Mouse (Mus musculus) liver, adult (tissue): ENCODE data around the gene Ptn.

ENCODE experiments used
- GATA4 ChIP-seq: IDR thresholded peaks from 2 replicates; pipeline ENCODE4 v1.6.1; 2014; ENCODE audit warnings: mild to moderate bottlenecking, low read length; ENCODE audit not compliant: insufficient replicate concordance

Gene Ptn

DNA sequence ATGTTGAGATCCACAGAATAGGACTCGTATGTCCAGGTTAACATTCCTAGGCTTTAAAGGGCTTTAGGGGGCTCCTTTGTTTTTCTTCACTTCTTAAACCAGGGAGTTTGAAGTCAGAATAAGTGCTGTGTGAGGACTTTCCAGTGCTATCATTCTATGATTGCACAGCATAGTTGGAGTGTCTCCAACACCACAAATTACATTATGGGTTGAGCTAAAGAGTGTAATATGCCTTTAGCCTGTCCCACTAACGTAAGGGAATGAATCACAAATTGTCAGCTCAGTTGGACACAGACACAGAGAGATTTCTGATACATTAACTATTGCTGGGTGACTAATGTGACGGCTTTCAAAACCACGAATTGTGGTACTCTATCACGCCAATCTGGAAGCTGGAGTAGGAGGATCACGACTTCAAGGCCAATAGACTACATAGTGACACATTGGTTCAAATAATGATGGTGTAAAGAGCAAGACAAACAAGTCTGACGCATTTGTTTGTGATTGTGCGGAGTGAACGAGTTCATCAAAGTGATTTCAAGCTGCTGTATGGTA lies 20.4 kb upstream of the Ptn start:
- TF ChIP-seq GATA4: no peak

DNA sequence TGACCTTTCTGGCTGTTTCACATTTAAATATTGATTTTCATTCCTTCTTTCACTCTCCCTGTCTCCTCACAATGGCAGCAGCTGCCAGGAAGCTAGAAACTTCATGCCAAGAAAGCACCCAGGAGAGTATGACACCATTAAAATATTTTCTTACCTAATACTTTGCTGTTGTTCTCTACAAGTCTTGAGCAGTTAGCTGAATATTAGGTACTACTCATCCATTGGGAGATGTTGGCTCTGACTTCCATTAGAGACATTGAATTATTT lies 9.7 kb upstream of the Ptn start:
- no peak for TF ChIP-seq GATA4

DNA sequence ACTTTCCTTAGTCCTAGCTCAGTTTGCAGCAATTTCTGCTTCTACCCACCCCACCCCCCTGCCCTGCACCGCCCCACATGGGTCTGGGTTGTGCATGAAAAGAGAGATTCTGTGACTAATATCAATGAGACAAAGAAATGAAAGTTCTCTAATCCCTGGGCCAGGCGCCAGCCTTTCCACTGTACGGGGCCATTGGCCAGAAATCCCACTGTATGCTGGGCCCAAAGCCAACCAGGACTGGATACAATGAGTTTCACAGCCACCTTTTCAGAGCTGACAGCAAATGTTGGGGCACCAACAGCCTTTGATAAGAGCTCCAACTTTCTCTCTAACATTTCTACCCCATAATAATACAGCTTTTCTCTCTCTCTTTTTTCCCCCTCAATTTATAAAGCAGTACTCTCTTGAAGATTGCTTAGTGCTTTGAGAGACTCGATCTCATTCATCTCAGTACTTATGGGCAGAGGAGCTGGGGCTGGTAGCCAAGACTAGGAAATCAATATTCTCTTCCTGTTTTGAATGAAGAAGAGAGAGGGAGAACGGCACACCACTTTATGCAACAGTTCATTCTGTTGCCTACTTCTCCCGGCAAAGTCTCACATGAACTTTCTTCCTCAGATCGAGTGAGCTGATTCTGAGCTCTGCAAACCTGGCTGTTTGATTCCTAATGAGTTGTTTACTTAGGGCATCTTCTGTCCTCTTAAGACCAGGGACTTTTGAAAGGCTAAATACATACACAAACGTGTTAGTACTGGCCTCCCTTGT lies 9.2 kb upstream of the Ptn start:
- TF ChIP-seq GATA4: no peak

DNA sequence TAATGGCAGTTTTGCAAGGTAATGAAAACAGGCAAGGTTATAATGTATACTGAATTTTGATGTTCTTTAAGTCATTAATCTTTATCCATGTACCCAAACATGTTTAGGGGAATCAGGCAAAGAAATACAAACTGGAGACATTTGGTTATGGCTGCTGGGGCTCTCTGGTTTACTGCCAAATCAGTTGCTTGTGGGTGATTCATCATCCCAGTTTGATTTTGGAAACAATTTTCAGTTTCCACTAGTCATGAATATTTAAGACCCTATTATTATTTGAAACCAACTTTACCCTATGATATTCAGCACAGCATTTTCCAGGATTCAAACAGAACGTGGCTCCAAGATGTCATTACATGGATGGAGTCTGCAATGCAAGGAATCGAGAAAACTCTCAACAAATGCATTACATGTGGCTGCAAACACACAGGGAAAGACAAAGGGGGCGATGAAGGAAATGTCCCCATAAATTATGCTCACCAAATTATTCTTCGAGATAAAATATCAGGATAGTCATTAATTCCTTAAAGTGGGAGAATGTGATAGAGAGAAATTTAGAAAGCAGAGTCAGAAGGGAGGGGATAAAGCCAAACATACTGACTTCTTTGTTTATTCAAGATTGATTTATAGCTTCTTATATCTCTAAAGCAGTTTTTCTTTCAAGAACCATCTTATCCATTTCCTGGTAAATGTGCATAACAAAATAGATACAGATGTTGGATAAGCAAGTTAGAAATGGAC lies 8.4 kb upstream of the Ptn start:
- TF ChIP-seq GATA4: no peak

DNA sequence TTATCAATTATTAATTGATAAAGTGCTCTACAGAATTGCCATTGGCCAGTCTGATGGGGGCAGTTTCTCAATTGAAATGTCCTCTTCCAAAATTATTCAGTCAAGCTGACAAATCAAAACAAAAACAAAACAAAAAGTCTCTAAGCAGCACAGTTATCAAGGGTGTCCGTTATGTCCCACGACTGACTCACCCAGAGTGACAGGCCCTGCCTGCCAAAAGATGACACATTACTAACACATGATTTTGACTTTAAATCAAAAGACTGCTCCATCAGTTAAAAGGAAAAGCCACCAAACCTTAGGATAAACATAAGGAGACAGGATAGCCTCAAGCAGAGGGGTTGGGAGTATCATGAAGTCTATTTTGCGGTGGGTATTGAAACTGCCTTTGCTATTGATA lies 6.6 kb upstream of the Ptn start:
- no peak for TF ChIP-seq GATA4

DNA sequence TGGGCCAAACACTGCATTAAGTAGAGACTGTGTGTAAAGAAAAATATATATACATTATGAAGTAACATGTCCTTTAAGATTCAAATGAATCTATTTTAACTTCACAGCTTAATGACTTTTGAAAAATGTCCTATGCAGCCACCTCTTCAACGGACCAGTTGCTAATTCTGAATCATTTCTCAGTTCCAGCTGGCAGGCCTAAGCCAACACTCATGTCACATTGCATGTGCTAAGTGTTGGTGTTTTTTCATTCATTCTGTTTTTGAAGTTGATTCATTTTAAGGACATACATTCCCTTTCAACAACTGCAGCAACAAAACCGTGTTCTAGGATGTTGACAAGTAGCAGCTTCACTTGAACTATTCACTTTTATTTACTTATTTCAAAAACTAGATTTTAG lies 6.0 kb upstream of the Ptn start:
- TF ChIP-seq GATA4: no peak

DNA sequence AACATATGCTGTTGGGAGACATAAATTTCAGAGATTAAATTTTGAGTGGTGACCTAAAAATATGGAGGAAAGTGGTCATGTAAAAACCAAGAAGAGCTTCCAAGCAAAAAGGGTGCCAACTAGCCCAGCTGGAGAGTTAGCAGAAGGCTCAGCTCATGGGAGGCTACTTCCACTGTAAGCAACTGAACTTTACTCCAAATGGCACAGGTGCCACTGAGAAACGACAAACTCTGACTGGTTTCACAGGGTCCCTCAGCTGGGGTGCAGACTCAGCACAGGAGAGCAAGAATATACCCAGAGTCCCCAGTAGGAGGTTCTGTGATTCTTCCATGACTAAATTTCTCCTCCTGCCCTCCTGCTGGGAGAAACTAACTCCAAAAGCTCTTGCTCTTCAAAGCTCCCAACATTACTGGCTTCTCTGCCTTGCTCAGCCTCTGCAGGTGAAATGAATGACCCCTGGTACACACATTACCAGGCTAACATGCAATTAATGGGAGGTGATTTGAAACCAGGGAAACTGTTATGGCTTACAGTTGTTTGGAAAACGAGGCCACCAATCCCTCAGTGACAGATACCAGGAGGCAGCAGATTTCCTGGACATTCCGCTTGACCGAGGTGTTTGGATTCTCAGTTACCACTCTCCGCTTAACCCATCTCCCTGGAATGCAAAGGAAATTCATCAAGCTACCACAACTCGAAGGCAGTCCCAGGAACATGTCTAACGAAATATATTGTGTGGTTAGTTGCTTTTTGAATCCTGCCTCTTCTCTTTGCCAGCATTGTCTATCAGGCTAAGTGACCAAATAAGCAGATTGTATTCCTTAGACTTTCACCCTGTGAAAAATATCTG lies 2.9 kb upstream of the Ptn start:
- no peak for TF ChIP-seq GATA4

DNA sequence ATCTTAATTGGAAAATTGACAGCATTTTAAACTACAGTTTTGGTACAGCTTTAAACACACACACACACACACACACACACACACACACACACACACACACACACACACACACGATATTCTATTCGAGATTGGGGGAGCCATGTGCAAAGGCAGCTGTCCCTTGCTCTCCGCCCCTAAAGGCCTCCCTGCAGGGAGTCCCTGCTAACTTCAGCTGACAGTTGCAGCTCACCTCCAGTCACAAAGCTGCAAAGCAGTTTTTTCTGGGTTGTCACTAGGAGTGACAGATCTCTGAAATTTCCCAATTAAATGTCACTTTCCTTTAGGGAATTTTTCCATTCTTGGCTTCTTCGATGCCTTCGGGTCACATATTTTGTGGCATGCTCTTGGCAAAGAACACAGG lies 428 bp upstream of the Ptn start:
- TF ChIP-seq GATA4: no peak

DNA sequence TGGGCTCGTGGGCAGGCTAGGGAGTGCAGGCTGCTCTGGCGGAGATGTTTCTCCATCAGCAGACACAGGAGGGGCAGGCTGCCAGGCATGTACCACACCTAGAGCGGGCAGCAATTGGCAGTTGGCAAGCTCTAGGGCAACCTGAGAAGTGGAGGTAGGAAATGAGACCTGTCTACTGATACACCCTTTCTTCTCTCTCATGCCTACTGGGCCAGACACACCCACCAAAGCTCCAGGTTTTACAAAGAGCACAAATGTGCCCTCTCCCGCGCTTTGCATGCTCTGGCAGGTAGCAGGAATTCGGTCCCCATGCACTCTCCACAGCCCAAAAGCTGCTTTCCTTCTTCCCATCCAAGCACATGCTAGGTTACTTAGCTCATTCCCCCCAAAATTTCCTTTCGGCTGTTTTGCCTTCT lies 701 bp downstream of the Ptn start:
- TF ChIP-seq GATA4: no peak

DNA sequence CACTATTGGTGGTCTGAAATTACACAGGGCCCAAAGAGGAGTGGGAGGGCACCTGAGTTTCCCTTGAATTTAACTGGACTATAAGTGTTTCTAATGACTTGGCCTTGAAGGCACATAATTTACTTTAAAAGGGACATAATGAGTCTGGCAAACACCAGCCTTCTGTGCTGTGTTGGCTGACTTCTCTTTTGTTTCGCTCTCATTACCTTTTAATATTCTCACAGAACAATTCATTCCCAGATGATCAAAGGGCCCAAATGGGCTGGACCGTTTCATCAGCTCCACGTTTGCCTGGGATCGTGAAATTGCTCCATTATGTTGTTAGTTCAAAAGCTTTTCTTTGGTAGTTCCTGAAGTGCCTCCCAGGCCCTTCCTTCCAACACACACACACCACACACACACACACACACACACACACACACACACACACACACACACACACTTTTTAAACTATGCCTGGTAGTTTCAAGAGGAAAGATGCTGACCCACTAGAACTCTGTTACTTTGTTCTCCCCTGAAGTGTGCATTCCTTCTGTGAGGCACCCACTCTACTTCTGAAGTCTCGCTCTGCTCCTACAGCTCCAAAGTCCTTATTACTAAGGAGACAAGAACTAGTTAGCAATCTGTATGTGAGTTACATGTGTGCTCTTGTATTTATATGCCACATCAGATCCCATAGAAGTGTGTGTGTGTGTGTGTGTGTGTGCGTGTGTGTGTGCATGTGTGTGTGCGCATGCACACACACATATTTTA lies 1.5 kb downstream of the Ptn start:
- TF ChIP-seq GATA4: no peak

DNA sequence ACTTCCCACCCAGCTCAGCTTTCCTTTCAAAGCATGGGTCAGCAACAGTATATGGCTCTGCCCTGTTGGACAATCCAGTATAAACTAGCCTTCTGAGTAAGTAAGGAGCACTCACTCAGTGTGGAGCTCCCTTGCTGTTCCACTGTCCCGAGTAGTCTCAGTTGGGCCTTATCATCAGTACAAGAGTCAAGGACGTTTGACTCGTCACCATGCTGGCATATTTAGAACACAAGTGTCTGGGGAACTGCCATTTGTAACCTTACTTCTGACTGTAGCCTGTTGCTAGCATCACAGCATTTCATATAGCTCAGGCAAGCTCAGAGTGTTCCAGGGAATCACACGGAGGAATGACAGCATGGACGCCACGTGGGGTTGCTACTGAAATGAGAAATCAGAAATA lies 3.1 kb downstream of the Ptn start:
- no peak for TF ChIP-seq GATA4

DNA sequence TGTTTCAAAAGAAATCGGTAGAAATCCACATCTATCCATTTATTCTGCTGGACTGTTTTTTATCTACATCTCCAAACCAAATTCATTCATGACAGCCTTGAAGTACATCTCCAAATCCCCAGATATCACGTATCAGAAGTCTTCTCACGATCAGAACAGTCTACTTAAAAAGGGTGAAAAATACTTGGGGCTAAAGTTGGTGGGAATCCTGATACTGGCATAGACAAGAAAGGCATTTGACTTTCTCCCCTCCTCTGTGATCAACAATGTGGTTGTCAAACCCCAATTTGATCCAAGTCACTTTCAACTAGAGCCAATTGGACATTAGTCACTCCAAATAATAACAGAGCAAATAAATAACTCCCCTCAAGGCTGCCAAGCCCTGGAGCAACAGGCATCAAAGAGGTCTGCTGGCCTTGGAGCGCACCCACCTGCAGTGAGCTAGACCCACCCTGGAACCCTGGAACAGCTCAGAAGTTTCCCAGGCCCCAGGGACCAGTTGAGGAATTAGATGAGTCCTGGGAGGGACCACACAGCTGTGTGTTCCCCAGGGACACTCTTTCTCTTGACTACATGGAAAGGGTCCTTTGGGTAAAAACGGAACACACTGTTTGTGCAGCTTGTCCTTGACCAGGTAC lies 9.6 kb downstream of the Ptn start:
- TF ChIP-seq GATA4: no peak

DNA sequence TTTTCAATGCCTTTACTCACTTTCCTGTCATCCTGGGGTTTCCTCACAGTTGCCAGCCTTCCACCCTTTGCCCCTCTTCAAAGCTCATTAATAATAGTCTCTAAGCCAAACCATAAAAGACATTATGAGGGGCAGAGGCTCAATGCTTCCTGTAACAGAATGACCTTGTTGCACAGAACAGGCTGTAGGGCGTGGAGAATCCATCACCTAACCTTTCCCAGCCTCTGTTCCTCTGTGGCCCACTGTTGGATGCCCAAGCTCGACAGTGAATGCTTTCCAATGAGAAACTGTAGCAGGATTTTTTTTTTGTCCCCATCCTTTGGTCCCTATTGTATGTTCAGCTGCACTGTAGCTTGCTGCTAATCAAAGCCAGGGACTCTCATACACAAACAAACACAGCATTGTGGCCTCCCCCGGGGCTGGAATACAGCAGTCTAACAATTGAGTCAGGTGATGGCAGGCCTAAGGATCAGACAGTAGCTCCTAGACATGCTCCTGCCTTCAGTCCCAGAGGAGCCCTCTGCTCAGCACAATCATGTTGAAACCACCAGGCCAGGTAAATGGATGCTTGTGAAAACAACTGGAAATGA lies 12.9 kb downstream of the Ptn start:
- TF ChIP-seq GATA4: no peak

DNA sequence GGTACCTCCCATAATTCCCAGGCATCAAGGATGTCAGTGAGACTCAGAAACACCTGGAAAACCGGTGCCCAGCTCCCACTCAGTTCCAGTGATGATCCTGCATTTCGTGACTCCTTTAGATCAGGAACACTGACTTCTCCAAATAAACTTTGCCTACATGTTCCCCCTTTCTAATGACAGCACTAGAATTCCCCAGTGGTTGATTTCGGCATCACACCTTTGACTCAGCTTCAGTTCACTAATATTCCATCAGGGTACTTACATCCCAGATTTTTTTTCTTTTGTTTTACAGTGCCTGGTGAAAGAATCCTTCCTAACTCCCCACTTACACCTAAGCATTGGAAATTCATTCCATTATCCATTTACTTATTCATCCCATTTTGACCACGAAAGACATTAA lies 15.5 kb downstream of the Ptn start:
- no peak for TF ChIP-seq GATA4

DNA sequence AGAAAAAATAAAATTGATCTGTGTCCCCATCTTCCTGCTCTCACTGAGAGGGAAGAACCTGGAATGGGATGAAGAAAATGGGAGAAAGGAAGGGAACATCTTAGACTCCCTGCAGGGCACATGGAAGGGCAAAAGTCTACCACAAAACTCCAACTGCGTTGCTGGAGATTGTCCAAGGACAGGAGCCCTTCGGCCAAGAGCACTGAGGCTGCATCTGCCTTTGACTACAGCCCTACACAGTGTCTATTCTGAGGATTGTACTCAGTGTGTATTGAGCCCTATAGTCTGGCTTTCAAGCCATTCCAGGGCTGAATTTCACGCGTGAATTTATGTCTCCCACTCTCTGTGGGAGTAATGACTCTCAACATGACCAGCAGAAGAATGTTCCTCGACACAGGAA lies 16.2 kb downstream of the Ptn start:
- no peak for TF ChIP-seq GATA4

DNA sequence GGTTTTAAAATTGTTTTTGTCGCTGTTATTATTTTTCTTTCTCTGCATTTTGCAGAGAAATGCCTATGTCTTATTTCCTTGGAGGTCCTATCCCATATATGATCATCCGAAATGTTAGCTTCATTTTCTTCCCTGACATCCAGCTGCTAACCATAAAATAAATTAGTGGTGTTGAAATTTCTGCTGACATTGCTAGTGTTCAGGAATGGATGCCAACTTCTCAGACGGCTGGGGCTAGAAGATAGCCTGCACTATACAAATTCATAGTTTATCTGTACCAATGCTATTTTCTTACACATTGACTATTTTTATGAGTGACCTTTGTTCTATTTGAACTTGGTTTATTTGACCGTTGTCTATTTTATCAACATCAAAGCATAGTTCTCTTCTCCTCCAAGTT lies 20.8 kb downstream of the Ptn start:
- TF ChIP-seq GATA4: no peak
